Mouse (Mus musculus) 416B (cell line): ENCODE measurements at regions not wholly inside any gene's neighbourhood (a gene's known extent, or its start where the extent isn't known, plus 50 kb on each side); places are given as distances from the start of the nearest gene placed in this dataset.

Experiments
- DNase-seq: peaks from one replicate; pipeline ENCODE4 v3.0.0; 2011; ENCODE audit warnings: low read depth

DNA sequence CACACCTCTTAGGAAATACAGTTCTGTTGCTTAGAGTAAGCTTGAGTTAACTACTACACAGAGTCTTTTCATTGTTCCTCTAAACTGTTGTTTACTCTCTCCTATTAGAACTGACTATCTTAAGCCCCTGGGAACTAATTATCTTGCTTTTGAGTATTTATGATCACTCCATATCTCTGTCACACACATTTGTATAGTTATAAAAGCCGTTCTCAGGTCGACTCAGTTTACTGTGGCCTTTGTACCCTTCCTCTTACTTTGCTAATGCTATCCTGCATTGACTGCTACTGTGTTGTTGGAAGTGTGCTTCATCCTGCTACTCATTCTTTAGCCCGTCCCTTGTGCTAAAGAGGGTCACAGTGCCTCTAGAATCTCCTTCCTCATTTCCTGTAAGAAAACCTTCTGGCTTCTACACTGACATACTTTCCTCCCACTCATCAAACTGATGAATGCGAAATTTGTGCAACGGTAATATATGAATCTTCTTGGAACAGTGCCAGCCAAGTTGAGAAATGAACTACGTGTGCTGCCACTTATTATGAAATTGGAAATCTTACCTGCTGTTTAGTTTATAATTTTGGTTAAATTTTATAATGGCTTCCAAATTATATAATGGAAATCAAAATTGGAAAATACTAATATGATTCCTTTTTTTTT is 119.8 kb upstream of the Cblb start:
- DNase-seq = peak; percentile 56

DNA sequence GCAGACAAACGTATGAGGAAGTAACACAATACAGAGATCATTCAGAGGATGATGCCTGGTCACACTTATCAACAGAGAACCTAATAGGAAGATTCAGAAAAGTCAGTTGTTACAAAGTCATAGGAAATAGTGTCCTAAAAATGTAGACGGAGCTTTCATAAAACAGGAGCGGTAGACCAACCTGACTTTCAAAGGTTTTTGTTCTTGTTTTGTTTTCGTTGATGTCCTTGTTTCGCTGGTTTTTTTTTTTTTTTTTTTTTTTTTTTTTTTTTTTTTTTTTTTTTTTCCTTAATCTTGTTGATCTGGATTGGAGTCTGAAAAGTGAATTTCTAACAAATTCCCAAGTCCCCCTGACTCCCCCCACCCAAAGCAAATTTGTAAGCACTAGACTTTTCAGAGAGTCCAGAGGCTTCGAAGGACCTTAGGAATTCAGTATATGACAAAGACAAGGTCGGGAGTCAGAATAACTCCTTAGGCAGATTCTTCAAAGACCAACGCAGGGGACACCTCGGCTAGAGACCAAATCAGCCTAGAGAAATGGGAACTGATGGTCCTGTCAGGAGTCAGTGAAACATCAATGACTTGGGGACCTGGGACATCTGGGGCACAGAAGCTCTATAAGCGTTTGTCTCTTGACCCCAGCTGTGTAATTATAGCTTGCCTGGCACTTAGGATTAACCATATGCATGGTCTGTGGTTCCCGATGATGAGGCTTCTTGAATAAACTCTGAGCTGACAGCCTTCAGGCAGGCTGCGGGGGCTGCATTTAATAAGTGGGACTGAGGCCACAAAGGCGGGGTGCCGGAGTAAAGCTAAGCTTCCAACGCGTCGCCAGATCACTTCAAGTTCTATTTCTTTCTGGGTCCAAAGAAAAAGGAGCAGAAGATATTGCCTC is 115.7 kb upstream of the Cblb start:
- no peak for DNase-seq

DNA sequence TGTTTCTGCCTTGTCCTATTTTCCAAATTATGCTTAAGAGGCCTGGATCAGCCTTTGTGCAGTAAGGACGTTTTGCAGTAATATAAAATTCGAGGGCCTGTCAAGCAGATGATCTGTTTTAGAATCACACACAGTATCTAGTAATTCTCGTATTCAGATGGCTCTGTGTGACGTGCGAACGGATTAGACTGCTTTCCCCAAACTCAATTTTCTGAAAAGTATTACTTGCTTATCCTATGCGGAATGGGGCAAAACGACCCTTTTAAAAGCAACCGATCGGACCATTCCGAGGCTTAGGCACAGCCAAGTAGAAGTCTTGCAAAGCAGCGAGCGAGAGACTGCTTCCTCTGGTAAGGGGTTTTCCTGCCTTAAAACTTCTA is 115.1 kb upstream of the Cblb start:
- no peak for DNase-seq

DNA sequence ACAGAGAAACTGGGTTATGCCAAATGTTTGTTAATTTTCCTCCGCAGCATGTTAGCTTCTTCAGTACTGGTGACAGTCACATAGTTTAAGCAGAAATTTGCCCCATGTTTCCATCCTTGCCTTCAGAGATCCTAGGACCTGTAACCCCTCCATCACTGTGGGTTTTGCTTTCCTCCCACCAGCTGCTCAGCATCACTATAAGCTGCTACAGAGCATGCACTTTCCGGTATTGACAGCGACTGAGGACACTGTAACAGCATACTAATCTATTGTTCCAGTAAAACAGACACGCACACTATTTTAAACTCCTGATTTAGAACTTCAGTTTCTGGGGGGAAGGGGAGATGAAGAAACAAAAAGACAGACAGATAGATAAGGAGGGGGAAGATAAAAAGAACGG is 114.7 kb upstream of the Cblb start:
- DNase-seq = no peak

DNA sequence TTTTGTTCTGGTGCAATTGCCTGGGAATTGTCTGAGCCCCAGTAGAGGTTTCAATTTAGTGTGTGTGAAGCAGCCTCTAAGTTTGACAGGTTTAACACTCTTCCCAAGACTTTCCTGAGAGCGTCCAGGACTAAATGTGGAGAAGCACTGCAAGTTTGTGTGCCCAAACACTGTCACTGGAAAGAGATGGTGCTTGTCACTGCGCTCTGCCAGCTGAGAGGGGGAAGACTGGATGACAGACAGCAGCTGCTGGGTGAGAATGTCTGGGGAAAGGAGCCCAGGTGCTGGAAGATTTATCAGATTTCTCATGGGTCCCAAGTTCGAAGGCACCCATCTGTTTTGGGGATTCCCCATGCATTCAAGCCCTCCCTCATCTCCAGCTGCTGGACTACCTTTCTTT is 114.2 kb upstream of the Cblb start:
- DNase-seq = no peak

DNA sequence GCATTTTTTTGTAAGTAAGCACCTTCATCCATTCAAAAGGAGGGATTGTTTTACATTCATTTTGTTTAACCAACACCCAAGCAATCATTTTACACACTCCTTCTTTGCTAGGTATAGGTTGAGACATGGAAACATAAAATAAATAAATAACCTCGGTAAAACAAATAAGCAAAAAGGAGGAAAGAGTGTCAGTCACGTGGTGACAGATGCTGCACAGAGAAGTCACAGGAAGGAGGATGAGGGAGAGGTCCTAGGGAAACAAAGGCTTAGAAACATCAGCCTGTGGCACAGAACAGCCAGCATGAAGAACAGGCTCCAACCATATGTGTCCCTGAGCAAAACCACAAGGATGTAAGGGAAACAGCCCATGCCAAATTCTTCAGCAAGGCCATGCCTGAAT is 113.5 kb upstream of the Cblb start:
- DNase-seq = peak; percentile 22

DNA sequence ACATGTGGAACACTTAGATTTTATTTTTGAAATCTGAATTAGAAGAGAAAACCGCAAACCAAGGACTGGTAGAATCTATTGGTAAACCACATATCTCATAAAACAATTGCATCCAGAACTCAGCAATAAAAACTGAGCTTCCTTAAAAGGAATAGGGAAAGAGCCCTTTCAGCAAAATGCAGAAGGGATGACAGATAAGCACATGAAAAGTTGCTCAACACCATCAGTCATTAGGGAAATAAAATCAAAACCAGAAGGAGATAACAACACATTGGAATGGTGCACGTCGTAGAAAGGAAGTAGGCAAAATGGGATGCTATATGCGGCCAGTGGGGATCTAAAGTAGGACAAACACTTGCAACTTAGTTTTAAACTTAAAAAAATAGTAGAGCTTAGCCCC is 110.0 kb upstream of the Cblb start:
- peak; percentile 82 for DNase-seq

DNA sequence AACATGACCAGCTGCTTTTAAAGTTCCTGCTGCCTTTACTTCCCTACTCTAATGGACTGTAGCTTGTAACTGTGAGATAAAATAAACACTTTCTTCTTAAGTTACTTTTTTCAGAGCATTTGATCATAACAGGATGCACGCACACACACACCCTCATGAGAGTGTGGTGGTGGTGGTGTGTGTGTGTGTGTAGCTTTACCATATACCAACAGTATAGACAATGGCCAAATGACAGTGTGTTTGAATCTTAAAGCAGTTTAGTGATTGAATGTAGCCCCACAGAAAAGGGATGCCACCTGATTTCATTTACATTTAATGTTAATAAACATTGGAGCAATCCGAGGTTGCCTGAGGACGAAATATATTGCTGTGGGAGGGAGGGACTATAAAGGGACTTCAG is 108.4 kb upstream of the Cblb start:
- DNase-seq = no peak

DNA sequence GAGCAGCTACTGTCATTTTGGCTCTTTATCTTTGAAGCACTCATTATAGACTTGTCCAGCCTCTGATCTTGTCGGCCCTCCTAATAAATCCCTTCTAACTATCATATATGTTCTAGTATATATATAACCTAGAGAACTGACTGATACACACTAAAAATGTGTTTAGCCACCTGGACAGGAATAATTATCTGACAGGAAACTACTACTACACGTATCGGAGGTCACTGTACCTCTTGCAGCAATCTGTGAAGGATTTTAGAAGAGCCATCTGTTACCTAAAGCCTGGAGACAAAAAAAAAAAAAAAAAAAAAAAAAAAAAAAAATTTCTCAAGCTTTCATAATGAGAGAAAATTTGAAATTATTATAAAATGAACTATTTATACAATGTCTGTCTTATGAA is 105.4 kb upstream of the Cblb start:
- no peak for DNase-seq

DNA sequence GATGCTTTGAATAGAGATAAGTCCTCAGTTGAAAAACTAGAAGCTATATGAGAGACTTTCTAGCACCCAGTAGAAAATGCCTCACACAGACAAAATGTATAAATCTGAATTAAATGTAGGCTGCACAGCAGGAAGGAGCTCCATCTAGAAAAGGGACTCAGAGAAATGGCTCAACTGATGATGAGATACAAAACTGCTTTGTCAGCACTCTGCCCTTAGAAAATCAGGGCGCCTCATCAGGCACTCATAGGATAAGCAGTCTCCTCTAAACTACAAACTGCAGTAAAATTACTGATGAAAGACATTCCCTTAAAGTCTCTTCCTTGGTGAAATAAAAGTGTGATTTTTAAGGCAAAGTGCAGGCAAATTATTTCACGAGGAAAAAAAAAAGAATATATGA is 97.9 kb upstream of the Cblb start:
- no peak for DNase-seq

DNA sequence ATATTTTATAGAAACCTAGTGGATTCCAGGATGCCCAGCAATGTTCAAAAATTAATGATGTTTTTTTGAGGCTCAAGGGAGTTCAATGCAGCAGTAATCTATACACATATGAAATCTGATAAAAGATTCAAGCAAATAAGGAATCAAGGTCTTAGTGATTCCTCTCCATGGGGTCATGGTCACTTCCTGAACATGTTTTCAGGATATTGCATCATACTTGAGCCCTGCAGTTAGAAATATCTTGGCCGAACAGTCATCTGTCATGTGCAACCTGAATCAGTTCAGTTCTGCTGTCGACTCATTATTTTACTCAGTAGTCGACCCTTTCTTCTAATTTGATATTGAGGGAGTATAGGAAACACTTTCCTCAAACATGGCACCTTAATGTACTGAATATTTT is 97.1 kb upstream of the Cblb start:
- DNase-seq = peak; percentile 83

DNA sequence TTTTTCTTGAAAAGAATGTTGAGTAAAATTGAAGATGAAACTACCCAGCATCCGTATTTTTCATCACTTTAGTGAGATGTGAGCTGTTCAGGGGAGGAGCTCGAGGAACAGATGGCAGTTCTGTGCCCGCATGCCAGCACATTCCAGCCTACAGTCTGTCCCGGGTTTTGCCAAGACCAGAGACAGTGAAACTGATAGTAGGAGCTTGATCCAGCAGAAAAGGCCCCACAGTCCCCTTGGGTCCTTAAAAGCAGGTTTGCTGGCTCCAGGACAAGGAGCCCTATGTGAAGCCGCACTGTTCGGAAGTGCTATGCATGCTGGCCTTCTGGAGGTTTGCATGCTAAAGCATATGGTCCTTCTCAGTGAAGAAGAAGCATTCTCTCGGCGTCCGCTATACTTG is 93.7 kb upstream of the Cblb start:
- no peak for DNase-seq

DNA sequence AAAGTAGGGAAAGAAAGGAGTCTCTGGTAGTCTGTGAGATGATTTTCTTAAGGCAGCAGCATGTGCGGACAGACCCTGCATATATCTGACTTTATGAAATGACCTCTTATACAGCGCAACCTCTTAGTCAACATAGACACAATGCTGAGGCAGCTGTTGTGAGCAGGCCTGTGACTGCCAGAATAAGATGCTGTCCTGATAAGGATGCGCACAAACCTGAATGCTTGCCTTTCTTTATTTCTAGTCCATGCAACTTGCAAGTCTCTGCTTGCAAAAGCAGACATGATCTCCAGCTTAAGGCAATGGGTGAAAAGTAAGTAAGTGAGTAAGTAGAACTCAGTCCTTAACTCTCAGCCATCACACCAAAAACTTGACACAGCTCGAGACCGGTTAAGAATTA is 92.0 kb upstream of the Cblb start:
- no peak for DNase-seq

DNA sequence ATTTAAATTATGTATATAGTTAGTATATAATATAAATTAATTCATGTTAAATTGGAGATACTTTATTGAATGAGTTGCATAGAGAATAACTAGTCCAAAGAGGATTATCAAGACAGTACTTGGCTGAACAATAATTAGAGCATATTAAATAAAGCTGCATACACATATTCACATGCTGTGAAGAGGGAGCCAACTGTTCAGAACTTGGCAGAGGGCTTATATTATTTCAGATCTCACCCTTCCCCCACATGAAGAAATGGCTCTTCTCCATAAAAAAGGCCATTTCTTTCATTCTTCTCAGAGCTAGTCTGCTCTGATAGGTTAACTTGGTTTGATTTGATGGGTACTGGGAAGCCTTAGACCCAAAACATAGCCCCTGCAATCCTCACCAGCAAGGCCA is 90.5 kb upstream of the Cblb start:
- no peak for DNase-seq

DNA sequence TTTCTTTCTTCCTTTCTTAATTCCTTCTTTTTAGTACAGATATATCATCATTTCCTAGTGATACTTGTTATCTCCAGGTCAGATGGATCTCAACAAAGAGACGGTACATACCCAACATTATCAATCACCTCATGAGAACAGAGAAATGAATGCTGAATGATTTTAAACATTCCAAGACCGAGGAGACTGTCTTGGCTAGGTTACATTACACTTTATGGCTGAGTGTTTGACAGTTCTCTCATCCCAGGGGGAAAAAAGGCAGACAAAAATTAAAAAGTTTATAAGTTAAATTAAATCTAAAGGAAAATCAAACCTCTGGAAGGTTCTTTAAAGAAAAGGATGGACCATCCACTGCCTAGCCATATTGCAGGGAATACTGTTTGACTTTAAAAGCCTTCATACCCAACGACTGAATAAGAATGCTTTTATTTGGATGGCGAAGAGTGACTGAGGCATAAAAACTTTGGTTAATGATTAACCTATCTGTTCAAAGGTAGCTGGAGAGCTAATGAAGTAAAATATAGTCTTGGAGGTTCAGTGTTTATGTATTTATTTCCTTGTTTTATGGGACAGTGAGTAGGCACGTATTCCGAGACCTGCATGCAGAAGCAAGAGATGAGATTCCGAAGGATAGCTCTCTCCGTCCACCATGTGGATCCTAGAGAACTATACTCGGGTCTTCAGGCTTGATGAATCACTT is 88.4 kb upstream of the Cblb start:
- DNase-seq = no peak

DNA sequence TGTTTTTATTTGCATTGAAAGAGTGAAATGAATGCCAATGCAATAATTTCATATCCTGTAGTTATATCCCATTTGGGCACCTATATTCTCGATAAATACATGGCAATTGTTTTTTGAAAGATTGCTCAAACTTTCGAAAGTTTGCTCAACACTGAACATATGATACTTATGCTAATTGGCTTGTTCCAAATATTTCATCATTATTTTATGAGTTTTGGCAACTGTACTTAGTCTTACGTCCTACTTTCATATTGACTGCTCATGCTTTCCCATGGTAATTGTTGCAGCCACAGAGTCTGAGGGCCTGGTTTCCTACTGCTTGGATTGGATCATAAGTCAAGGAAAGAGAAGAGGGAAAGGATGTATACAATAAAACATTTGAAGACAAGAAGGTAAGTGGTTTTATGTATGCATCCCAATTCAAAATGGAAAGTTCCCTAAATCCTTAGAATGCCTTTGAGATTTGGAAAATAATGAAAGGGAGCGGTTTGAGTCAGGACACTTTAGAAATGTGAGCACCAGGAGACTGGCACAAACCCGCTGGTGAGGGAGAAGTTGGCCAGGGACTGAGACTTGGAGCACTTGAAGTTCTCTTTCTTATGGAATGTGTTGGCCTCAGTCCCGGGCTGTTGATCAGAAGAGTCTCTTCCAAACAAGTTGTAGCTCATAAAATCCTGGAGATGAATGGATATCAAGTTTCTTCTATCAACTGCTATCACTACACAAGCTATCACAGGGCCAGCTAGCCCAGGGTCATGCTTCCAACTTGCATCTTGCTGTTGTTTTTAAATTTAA is 63.8 kb upstream of the Cblb start:
- DNase-seq = no peak
